Mouse (Mus musculus): Measurements from ENCODE around the gene Tubb2a. TPM values are rescaled to one million over a fixed set of nuclear protein-coding genes. Genes with fewer than 3 reads are reported as not detected.

The Tubb2a gene
- total RNA-seq, 2 experiments from 2014 or later = 6.7 to 23.3 TPM

GRCm38 (mm10) chr13:34038901-34039341 lies 38.9 kb downstream of the Tubb2a start:
- H3K4me3 ChIP-seq = peak overlapping the region; percentile 11
- no peak for DNase-seq
- intact Hi-C loops (cut with DNase I) = no loop called here
- no peak for TF ChIP-seq CTCF (IDR thresholded peaks at IDR 0.05)
- H3K27ac ChIP-seq = no peak overlapping the region

GRCm38 (mm10) chr13:34038056-34038432 lies 39.8 kb downstream of the Tubb2a start:
- Histone ChIP-seq H3K4me3 (peak overlapping the region; percentile 96), H3K27ac (peak overlapping the region; percentile 94)
- DNase-seq = no peak
- no peak for TF ChIP-seq CTCF (IDR thresholded peaks at IDR 0.05)
- intact Hi-C loops (cut with DNase I) = no loop called here

GRCm38 (mm10) chr13:34037172-34038055 lies 40.4 kb downstream of the Tubb2a start, which contains the start of gene Bphl:
Gene Bphl (plus strand): TSS chr13:34037597.
- Histone ChIP-seq H3K4me3 (peak within 1 kb of the TSS; percentile 96), H3K27ac (peak within 1 kb of the TSS; percentile 94)
- TF ChIP-seq CTCF (IDR thresholded peaks at IDR 0.05) = no peak
- intact Hi-C loops (cut with DNase I) = no loop called here
- DNase-seq = peak; percentile 95

- no peak for TF ChIP-seq CTCF (IDR thresholded peaks at IDR 0.05)
- intact Hi-C loops (cut with DNase I) = no loop called here
- DNase-seq = no peak
- Histone ChIP-seq H3K27ac (no peak overlapping the region), H3K4me3 (no peak overlapping the region)
Measured at GRCm38 (mm10) chr13:34036726-34037125, 41.1 kb downstream of the Tubb2a start.

GRCm38 (mm10) chr13:34035424-34035823 lies 42.4 kb downstream of the Tubb2a start:
- intact Hi-C loops (cut with DNase I) = no loop called here
- no peak overlapping the region for H3K27ac ChIP-seq
- no peak for DNase-seq
- H3K4me3 ChIP-seq = no peak overlapping the region
- TF ChIP-seq CTCF (IDR thresholded peaks at IDR 0.05) = no peak

- Histone ChIP-seq H3K27ac (no peak overlapping the region), H3K4me3 (no peak overlapping the region)
- no peak for TF ChIP-seq CTCF (IDR thresholded peaks at IDR 0.05)
- intact Hi-C loops (cut with DNase I) = no loop called here
- no peak for DNase-seq
Measured at GRCm38 (mm10) chr13:34032041-34032440, 45.8 kb downstream of the Tubb2a start.

Other genes with a start within 250 kb of the Tubb2a start
- gene Serpinb6e, start 234.6 kb downstream of the Tubb2a start, total RNA-seq (2021) = not detected
- gene Serpinb6c, start 172.3 kb downstream of the Tubb2a start, total RNA-seq (2021) = under 1 TPM; 0.59 to 0.61 TPM
- gene Nqo2, start 113.3 kb downstream of the Tubb2a start, total RNA-seq (2021) = 10 to 100 TPM in 1 of 2 experiments, 1 to 10 TPM in 1; 10.0 to 18.4 TPM
- 1 to 10 TPM; 3.6 to 4.1 TPM for gene Ripk1, start 75.6 kb downstream of the Tubb2a start, total RNA-seq (2021)
- 100 to 1,000 TPM in 1 of 2 experiments, 10 to 100 TPM in 1; 93.9 to 299 TPM for gene Serpinb6a, start 75.2 kb downstream of the Tubb2a start, total RNA-seq (2021)
- gene Bphl, start 40.4 kb downstream of the Tubb2a start, total RNA-seq (2021) = 10 to 100 TPM; 22.4 to 25.5 TPM
- gene Tubb2b, start 52.5 kb upstream of the Tubb2a start, total RNA-seq (2021) = 1 to 10 TPM; 1.5 to 3.2 TPM
- gene Psmg4, start 85.0 kb upstream of the Tubb2a start, total RNA-seq (2021) = 10 to 100 TPM; 13.6 to 14.4 TPM